Mouse (Mus musculus) left cerebral cortex, postnatal 36 days (tissue): ENCODE data around the gene Ecpas. TPM values are rescaled to one million over a fixed set of nuclear protein-coding genes. Genes with fewer than 3 reads are reported as not detected.
A peak's percentile ranks its signal among the peaks of the same experiment; 100 is the strongest.

Experiments
- DNase-seq, 2 experiments: peaks; one replicate each; pipeline ENCODE4 v3.0.0; 2021 to 2022; ENCODE audit warnings: low spot score in 2 of 2, mixed read lengths in 1 of 2
- intact Hi-C: fragments of 180-260 bp; cut with DNase I; formaldehyde crosslinking; loops from one replicate; pipeline ENCODE4 v1.15.1; 2025
- total RNA-seq, 2 experiments: library from RNA; stranded (reverse); gene quantifications; 2 replicates each; pipeline ENCODE4 v1.2.3; 2021

Gene Ecpas
- total RNA-seq, 2 experiments from 2014 or later, result 107 to 141 TPM

DNA sequence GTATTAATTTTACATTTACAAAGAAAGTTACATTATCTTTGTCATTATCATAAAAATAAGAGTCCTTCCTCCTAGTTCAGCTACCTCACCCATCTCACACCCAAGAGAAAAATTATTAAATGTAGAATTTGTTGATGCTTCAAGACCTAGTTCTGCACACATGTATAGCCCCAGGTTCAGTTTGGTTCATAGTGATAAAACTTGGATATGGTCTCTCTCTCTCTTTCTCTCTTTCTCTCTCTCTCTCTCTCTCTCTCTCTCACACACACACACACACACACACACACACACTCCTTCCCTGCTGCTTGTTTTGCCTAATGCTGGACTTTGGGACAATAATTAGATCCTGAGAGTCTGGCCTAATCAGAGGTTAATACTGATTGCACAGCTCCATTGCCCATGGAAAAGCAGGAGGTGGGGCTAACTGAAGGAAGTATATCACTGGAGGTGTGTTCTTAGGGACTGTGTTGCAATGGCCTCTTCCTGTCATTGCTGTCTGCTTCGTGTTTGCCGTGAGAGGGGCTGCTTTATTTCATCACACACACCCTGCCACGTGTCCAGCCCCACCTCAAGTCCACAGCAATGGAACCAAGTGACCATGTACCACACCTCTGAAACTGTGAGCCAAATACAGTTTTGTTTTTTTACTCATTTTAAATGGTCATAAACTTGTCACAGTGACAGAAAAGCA is 932 bp upstream of the Ecpas start:
- intact Hi-C loops, result loop anchor here (2.0 kb wide), 1 partner anchor 29 kb away; the partner anchor contains the start of gene Zkscan16
- DNase-seq, result no peak

DNA sequence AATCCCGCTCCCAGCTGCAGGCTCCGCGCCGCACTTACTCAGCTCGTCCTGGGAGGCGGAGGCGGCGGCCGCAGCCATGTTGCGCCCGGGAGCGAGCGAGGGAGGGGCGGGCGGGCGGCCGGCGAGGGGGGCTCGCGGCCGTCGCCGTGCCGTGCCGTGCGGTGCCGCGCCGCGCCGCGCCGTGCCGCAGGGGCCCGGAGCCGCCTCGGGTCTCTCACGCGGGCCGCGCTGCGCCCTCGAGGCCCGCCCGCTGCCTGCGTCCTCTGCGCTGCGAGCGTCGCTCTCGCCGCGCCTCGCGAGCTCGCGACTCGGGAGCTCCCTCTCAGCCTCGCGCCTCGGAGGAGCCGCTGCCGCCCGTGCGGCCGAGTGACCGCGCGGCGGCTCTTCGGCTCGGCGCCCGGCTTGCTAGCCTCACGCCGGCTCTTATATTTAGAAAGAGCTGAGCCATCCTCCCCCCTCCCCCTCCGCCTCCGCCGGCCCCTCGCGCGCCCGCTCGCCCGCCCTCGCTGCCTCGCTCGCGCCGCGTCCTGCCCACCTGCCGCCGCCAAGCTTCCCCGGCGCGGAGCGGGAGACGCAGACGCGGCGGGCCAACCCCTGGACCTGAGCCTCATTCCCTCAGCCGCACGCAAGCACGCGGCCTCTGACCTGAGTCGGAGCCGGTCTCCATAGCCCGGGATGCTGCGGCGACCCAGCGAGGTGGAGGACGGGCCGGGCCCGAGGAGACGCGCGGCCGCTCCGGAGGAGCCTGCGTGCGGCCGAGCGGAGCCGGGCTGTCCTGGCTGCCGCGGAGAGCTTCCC is 519 bp downstream of the Ecpas start:
- intact Hi-C loops, result loop anchor here (2.0 kb wide), 1 partner anchor 31 kb away; the partner anchor contains the start of gene Zkscan16

DNA sequence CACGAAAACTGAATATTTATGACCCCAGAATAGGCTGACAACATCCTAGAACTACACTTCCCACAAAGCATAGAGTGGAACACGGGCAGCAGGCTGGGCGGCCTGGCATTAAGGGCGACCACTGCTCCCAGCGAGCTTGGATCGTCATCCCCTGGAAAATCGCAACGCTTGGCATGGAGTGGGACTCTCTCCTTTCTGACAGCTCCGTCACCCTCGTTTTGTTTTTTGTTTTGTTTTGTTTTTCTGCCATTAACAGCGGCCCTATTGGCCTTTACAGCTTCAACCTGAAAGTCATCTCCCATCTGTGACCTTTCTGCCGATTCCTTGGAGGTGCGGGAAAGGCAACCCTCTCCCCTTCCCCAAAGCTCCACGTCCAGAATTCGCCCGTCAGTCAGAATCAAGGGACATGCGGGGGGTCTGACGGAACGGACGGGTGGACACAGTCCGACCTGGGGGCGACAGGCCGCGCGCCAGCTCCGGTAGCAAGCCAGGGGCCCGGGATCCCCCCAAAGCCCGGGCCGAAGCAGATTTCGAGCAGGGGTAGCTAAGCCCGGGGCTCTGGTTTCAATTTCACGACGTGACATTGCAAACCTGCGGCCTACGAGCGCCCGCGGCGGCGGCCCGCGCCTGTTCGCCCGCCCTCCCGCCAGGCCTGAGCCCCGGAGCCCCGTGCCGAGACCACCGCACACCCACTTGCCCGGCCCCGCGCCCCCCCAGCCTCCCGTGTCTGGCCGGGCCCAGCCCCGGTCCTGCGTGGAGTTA is 1.3 kb downstream of the Ecpas start:
- intact Hi-C loops, result no loop called here
- peak; percentile 63 to 73 for DNase-seq

More for the DNA sequence above, 519 bp downstream of the Ecpas start:
- peak; percentile 80 to 82 for DNase-seq

DNA sequence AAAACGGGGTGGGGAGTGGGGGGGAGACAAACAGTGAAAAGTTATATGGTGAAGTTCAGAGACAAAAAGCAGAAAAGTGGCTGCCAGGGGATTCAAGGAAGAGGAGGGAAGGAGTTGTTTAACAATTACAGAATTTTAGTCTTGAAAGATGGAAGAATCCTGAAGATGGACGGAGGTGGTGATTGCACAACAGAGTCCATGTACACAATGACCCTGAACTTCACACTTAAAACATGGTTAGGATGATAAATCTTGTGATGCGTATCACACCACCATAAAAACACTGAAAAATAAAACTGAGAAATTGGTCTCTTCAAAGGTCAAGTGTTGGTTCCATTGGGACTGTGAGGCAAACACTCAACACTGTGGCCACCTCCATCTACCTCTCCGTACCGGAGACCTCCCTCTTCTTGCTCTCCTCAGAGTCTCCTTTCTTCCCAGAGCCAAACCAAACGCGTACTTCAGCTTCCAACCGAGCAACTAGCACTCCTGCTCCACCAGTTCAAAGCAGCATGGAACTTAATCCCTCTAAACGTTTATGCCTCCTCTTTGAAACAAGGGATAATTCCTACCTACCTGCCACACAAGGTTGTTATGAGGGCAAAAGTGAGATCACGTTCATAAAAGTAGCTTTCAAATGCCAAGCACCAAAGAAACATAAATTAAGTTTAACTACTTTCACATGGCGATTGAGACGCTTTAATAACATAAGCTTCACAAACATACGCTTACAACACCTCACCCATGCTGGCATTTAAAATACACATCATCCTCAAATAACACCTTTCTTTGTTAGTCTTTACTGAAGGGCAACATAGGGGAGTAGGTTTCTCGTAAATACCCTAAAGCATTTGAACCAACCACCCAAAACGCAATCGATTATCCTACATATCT is 2.1 kb downstream of the Ecpas start:
- no peak for DNase-seq
- intact Hi-C loops, result no loop called here

DNA sequence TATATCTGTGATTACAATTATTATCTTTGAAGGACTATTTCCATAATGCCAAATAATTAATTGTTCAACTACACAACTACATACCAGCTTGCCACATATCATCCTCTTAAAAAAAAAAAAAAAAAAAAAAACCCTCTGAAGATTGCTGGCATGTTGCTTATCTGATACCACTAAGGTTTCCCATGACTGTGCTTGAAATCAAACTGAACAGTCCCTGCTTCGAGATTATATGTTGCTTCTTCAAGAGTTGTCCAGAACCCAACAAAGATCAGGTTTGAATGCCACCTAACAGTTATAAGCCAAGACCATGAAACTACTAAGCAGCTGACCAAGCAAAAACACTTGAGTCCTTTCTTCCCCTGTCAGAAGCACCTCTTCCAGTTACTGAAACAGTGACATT is 5.1 kb downstream of the Ecpas start:
- intact Hi-C loops, result no loop called here
- no peak for DNase-seq

DNA sequence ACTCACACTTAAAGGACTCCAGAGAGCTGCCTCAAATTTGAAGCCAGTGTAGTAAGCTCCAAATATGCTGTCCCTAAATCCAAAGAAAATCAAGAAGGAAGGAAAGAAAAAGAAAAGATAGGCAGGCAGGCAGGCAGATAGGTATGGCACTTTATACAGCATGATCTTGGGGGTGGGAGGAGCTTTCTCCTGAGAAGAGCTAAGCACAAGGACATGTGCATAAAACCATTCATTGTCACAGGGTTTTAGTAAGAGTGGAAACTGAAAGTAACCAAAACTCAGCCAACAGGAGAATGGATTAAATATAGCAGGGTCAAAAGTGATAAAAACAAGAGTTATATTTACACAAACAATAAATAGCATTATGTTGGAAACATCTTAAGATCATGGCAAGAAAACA is 14.2 kb downstream of the Ecpas start:
- no peak for DNase-seq
- intact Hi-C loops, result no loop called here

DNA sequence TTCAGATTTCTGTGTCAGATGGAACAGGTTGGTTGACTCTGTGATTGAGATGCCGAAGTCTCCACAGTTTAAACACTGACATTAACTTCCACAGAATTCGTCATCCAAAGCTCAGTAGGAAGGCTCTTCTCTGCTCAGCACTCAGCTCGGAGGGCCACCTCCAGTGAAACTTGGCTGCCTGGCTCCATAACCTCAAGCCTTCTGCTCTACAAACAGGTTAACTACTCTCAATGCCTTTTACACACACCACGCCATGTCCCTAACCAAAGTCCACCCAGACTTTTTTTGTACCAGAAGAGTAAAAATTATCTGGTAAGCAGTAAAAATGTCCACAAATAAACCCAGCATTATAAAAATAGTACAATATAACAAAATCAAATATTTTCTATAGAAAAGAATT is 15.1 kb downstream of the Ecpas start:
- intact Hi-C loops, result no loop called here

DNA sequence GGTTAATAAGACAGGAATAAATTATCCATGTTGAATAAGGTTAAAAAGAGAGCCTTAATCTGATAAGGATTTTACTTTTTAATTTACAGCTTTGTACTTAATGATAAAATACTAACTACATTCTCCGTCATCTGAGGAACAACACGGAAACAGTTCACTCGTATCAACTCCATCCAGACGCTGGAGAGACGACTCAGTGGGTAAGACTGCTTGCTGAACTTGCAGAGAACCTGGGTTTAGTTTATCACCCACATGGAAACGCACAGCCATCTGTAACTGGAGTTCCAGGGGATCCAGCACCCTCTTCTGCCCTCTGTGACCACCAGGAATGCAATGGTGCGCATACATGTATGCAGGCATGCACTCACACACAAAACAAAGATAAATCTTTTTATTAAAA is 18.1 kb downstream of the Ecpas start:
- intact Hi-C loops, result no loop called here
- no peak for DNase-seq

More for the DNA sequence above, 15.1 kb downstream of the Ecpas start:
- DNase-seq, result no peak

DNA sequence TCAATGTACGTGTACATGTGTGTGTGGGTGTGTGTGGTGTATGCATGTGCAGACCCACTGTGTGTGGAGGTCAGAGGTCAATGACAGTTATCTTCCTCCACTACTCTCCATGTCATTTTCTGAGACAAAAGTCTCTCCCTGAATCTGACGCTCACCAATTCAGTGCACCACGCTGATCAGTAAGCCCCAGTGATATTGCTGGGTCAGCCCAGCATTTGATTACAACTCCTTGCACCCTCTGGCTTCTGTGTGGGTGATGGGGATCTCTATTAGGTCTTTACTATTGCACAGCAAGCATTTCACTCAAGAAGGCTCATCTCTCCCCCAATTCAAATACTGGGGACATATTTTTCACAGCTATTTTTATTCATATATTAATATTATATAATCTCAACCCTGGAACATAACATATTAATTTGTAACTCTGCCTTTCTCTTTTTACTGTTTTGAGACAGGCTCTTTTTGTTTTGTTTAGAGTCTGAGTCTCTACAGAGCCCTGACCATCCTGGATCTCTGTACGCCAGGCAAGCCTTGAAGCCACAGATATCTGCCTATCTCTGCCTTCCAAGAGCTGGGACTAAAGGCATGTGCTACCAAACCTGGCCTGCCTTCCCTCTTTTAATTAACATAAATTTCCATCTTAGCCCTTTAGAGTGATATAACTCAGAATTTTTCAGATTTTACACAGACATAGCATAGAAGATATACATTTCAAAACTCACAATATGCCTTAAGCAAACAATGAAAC is 22.3 kb downstream of the Ecpas start:
- no peak for DNase-seq
- intact Hi-C loops, result no loop called here

DNA sequence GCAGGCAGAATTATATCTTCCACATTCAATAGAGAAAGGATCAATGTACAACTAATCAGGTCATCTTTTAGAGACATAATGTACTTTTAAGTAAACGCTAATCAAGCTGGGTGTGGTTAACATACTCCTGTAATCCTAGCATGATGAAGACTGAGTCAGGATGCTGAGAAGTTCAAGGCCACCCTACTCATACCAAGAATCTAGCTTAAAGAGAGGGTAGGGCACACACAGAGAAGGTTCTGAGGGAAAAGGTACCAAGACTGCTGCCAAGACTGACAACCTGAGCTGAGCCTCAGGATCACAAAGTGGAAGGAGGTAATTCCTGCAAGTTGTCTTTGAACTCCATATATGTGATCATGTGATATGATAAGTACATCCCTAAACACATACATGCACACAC is 24.0 kb downstream of the Ecpas start:
- no peak for DNase-seq
- intact Hi-C loops, result no loop called here

DNA sequence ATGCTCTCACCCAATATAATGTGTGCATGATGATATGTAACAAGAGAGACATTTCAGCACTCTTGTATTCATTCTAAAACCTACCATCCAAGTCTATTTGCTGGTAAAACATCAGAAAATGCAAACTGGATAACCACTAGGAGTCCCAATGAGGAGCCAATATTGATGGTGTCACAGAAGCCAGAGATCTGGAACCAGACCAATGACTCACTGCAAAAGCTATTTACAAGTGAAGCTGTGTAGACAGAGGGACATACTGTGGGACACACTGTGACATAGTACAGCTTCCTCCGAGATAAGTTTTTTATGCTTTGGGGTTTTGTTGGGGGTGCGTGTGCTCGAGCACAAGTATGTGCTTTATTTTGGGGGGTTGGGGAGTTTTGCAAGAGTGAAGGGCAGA is 24.9 kb downstream of the Ecpas start:
- intact Hi-C loops, result no loop called here
- no peak for DNase-seq

DNA sequence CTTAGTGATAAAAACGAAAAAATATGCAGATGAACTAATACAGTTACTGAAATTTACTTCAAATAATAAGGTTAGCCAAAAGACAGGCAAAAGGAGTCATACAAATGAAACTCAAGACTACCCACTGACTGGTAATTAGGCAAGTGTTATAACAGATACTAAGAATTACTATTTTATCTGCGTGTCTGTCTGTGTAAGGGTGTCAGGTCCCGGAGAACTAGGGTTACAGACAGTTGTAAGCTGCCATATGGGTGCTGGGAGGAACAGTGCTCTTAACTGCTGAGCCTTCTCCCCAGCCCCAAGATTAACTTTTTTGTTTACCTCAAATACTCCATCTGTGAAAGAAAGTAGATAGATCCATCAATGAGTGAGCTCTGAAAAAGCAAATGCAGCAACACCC is 25.8 kb downstream of the Ecpas start:
- intact Hi-C loops, result no loop called here
- DNase-seq, result no peak

DNA sequence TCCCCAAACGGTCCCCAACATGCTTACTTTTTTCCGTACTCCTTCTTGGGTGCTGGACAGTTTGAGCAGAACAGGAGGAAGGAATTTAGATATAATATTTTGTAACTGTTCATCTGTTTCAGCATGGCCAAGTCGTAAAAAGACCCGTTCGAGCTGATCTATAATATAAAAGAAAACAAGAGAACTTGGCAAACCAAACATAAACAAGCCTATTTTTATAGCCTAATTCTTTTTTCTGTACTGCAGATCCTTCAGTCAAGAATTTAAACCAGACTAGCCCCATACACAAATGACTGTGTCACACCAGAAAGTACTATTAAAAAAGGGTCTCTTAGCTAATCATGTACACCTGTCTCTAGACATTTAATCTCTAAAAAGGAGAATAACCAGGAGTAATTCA is 27.2 kb downstream of the Ecpas start:
- no peak for DNase-seq
- intact Hi-C loops, result no loop called here

DNA sequence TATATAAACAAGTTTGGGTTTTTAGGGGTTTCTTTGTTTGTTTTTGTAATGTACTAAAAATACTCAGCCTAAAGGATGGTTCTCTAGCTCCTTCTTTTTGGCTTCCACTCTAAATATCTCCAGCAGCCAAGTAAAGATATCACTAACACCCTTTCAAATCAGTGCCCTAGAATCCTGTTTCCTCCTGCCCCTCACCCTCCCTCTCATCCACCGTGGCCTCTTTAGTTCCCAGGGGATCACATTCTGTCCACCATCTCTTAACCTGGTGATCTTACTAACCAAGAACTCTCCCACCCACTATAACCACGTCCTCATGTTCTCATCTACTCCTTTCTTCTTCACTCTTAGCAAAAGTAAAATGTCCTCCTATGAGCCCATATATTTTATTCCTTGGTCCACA is 28.7 kb downstream of the Ecpas start:
- no peak for DNase-seq
- intact Hi-C loops, result no loop called here

DNA sequence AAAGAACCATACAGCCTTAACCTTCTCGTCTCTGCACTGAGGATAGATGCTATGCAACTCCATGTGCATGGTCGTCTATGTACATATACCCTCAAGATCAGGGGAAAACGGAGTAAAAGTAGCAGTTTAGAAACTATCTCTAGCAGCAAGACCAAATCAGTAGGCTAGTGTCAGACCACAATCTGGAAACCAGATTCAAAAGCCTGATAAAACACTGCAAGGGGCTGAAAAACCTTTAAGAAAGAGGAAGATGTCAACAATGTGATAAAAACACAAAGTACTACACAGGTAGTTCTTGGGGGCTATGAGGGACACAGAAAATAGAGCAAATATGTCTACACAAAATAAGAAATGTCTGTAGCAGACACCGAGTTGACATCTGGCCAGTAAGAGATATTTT is 38.2 kb downstream of the Ecpas start:
- intact Hi-C loops, result no loop called here
- DNase-seq, result no peak

DNA sequence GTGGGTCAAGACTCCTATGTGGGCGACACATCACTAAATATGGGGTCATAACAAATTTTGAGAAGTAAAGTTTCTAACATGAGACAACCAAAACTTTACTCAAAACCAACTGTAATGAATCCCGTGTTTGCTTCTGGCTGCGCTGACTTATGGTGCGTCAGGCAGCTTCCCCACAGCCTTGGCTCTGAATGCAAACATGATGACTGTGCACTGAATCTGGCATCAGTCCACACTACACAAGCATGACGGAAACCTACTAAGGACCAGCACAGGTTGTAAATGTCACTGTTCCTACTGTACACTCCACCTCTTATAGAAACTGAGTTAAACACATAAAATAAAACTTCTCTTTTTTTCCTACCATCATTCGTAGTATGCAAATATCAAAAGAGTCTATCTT is 45.3 kb downstream of the Ecpas start:
- intact Hi-C loops, result no loop called here
- DNase-seq, result no peak

DNA sequence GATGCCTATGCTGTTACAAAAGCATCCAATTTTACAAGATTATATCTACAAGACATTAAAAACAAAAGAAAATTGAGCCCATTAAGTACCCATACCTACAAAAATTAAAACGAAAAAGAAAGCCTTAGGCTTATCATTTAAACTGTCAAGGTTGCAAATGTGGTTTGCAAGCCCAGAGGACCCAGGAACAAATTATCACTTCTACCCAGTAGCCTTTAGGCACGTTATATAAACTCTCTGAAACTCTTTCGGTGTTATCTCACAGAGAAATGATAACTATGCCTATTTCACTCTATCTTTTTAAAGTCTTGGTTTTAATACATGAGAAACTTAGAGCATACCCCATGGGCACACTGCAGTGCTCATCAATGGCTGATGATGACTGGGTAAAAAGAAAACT is 79.6 kb downstream of the Ecpas start:
- intact Hi-C loops, result no loop called here
- DNase-seq, result no peak

DNA sequence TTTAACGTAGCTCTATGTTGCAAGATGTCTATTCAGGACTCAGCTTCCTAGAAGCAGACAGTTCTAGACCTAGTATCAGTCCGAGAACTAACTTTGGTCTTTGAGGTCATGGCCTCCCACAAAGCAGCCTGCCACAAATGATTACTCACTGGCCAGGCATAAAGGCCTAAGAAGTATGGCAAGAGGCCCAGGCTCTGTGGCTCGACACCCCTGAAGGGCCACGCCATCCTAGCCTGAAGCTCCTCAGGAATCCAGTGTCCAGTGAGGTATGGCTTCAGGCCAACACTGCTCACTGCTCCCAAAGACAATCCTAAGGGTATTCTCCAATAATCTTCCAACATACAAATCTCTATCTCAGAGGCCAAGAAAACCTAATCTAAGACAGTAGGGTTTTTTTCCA is 86.6 kb downstream of the Ecpas start:
- intact Hi-C loops, result no loop called here

DNA sequence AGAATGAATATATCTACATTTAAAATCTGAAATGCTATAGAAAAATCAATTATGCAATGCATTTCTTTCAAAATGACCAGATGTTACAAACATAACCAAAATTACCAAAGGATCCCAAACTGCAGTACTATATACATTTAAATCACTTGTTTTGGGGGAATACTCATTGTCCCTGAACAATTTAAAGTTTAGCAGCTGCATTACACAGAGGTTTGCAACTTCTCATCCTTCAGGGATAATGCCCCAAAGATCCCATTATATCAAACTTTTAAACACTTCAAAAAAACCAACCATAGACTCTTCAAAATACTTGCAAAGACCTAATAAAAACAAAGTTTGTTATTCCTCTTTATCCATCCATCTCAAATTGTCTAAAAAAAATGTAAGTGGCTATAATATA is 124.9 kb downstream of the Ecpas start, which contains the start of gene Olfr267:
Olfr267 (minus strand) TSS at position 101 of the 400 bp plus-strand sequence.
- intact Hi-C loops, result no loop called here

More for the DNA sequence above, 86.6 kb downstream of the Ecpas start:
- DNase-seq, result no peak

More for the DNA sequence above, 124.9 kb downstream of the Ecpas start, which contains the start of gene Olfr267:
- DNase-seq, result no peak
